Mouse (Mus musculus) heart, embryonic 15.5 days (tissue): Measurements from ENCODE around the gene Nfia. TPM values are rescaled to one million over a fixed set of nuclear protein-coding genes. Genes with fewer than 3 reads are reported as not detected.
A peak's percentile ranks its signal among the peaks of the same experiment; 100 is the strongest.

Source experiments
- ATAC-seq: fragments of 200-750 bp; cut with Nextera tagmentation; replicated peaks from 2 replicates; pipeline ENCODE4 v1.8.0; 2017; ENCODE audit warnings: low read depth, moderate TSS enrichment; ENCODE audit not compliant: insufficient number of reproducible peaks, insufficient read depth, low FRiP score
- H3K27ac ChIP-seq: fragments of 300-500 bp; sonication (generic); 2 replicates; pipeline ENCODE4 v1.5.1; 2015; ENCODE audit warnings: mild to moderate bottlenecking, inconsistent platforms
- H3K27me3 ChIP-seq: fragments of 300-500 bp; sonication (generic); 2 replicates; pipeline ENCODE4 v1.6.1; 2015; ENCODE audit warnings: inconsistent platforms
- H3K36me3 ChIP-seq: fragments of 300-500 bp; sonication (generic); 2 replicates; pipeline ENCODE4 v1.6.1; 2015; ENCODE audit warnings: mild to moderate bottlenecking, inconsistent platforms
- H3K4me1 ChIP-seq: fragments of 300-500 bp; sonication (generic); replicated peaks from 2 replicates; pipeline ENCODE4 v1.6.1; 2015; ENCODE audit warnings: inconsistent platforms
- H3K4me2 ChIP-seq: fragments of 300-500 bp; sonication (generic); 2 replicates; pipeline ENCODE4 v1.6.1; 2015; ENCODE audit warnings: inconsistent platforms, mild to moderate bottlenecking, moderate library complexity
- H3K4me3 ChIP-seq: fragments of 300-500 bp; sonication (generic); 2 replicates; pipeline ENCODE4 v1.5.1; 2015; ENCODE audit warnings: mild to moderate bottlenecking, inconsistent platforms
- H3K9ac ChIP-seq: fragments of 300-500 bp; sonication (generic); 2 replicates; pipeline ENCODE4 v1.6.1; 2015; ENCODE audit warnings: mild to moderate bottlenecking, inconsistent platforms
- H3K9me3 ChIP-seq: fragments of 300-500 bp; sonication (generic); replicated peaks from 2 replicates; pipeline ENCODE4 v1.6.1; 2016; ENCODE audit warnings: inconsistent platforms
- WGBS: fragments of 180-500 bp; shearing (Covaris S2); methylation state at CpG from one replicate; pipeline ENCODE4 v1.1.7; 2015; ENCODE audit warnings: mixed read lengths; 5-methylcytosine and 5-hydroxymethylcytosine counted together
- polyA plus RNA-seq: library from polyadenylated mRNA; unstranded; fragments of >200 nt; fragmentation: Nextera tagmentation; extraction: Ambion mirVana; gene quantifications from 2 replicates; pipeline ENCODE4 v1.2.1, GENCODE M21; 2015

Gene Nfia
- polyA plus RNA-seq, 1 experiment from 2014 or later = 47.9 TPM

GRCm38 (mm10) chr4:97818498-97818897, 46.0 kb downstream of the Nfia start:
- Histone ChIP-seq H3K36me3 (no peaks in the 10 kb centered on the region; the same call in 1 of the 2 replicates), H3K4me3 (no peak overlapping the region), H3K9ac (no peak overlapping the region), H3K9me3 (no peaks in the 10 kb centered on the region), H3K4me1 (peaks cover 56% of the 10 kb centered on the region), H3K27me3 (no peaks in the 10 kb centered on the region), H3K4me2 (no peak overlapping the region), H3K27ac (peak overlapping the region; percentile 60)
- no peak for ATAC-seq
- WGBS = 52% methylated on average over 3 of the region's 3 CpGs

GRCm38 (mm10) chr4:97819101-97819500, 46.6 kb downstream of the Nfia start:
- Histone ChIP-seq H3K4me2 (no peak overlapping the region), H3K4me3 (no peak overlapping the region), H3K9me3 (no peaks in the 10 kb centered on the region), H3K9ac (no peak overlapping the region), H3K4me1 (peaks cover 56% of the 10 kb centered on the region), H3K36me3 (no peaks in the 10 kb centered on the region; the same call in 1 of the 2 replicates), H3K27me3 (no peaks in the 10 kb centered on the region), H3K27ac (peak overlapping the region; percentile 60)
- WGBS = 84% methylated on average over 8 of the region's 8 CpGs
- ATAC-seq = no peak

DNA sequence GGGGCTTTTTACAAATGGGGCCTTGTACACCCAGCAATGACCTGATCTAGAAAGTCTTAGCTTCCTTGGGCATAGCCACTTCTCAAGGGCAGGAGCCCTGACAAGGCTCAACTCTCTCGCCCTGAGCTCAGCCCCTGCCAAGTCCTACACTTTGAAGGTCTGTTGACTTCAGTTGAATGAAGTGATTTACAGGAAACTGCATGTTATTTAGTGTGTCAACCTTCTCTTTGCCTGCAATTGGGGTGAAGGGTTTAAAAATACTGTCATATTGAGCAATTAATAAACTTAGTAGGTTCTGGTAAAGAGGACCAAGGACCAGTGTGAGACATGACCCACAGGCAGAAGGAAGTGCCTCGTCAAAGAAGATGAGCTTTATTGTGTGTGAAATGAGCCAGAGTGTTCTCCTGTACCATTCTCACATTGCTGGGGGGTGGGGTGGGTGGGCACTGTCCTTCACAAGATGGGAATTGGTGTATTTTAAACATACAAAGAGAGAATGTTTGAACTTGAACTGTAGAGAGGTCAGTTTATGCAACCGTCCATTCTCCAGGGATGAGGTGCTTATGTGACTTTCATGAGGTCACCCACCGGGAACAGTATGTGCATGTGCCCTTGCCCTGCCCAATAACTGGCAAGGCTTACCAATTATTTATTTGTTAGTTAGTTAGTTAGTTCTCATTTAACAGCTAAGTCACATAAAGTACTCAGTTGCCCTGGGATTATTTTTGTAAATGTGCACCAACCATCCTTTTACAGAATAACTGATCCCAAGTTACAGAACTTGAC, 48.1 kb downstream of the Nfia start:
- Histone ChIP-seq H3K27ac (no peak overlapping the region), H3K4me1 (peaks cover 58% of the 10 kb centered on the region)
- WGBS = 74% methylated on average over 4 of the region's 4 CpGs

GRCm38 (mm10) chr4:97821556-97822251, 49.2 kb downstream of the Nfia start:
- no peak overlapping the region for H3K9ac ChIP-seq
- H3K27ac ChIP-seq = no peak overlapping the region
- no peak for ATAC-seq
- H3K27me3 ChIP-seq = no peaks in the 10 kb centered on the region
- WGBS = 75% methylated on average over 4 of the region's 4 CpGs
- H3K36me3 ChIP-seq = no peaks in the 10 kb centered on the region; the same call in 1 of the 2 replicates
- H3K9me3 ChIP-seq = no peaks in the 10 kb centered on the region
- H3K4me2 ChIP-seq = no peak overlapping the region
- H3K4me3 ChIP-seq = no peak overlapping the region
- H3K4me1 ChIP-seq = peaks cover 63% of the 10 kb centered on the region

More for the DNA sequence above, 48.1 kb downstream of the Nfia start:
- Histone ChIP-seq H3K27me3 (no peaks in the 10 kb centered on the region), H3K4me2 (no peak overlapping the region), H3K9me3 (no peaks in the 10 kb centered on the region), H3K36me3 (no peaks in the 10 kb centered on the region; the same call in 1 of the 2 replicates), H3K9ac (no peak overlapping the region), H3K4me3 (no peak overlapping the region)
- no peak for ATAC-seq

- 72% methylated on average over 6 of the region's 6 CpGs for WGBS
- H3K4me3 ChIP-seq = no peak overlapping the region
- no peak overlapping the region for H3K4me2 ChIP-seq
- 0 out of 2 replicates have a peak overlapping the region, but pooled peaks have one; percentile 82 for H3K27ac ChIP-seq
- no peaks in the 10 kb centered on the region for H3K36me3 ChIP-seq
- H3K4me1 ChIP-seq = peaks cover 70% of the 10 kb centered on the region
- no peaks in the 10 kb centered on the region for H3K9me3 ChIP-seq
- H3K9ac ChIP-seq = no peak overlapping the region
- no peaks in the 10 kb centered on the region for H3K27me3 ChIP-seq
- no peak for ATAC-seq
Observed at GRCm38 (mm10) chr4:97823512-97823911, 51.0 kb downstream of the Nfia start.

DNA sequence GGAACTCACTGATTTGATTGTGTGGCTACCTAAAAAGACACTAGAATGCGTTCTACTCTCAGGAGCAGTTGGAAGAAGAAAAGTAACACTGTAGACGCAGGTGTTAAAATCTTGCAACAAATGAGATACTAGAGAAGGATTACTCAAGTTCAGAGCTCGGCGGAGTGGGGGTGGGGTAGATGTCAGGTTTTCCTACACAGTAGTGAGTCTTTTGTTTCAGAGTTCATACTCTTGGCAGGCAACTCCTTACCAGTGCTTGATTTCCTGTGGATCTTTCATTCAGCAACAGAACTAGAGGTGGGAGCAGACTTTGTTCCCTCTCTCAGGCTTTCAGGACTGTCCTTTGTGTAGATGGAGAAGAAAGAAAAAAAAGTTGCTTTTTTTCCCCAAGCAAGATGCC, 51.9 kb downstream of the Nfia start:
- WGBS = 47% methylated on average over 4 of the region's 4 CpGs
- H3K27me3 ChIP-seq = no peaks in the 10 kb centered on the region
- H3K27ac ChIP-seq = peak overlapping the region; percentile 82
- H3K4me2 ChIP-seq = no peak overlapping the region
- H3K9me3 ChIP-seq = no peaks in the 10 kb centered on the region
- H3K9ac ChIP-seq = no peak overlapping the region
- ATAC-seq = 0 out of 2 replicates have a peak, but pooled peaks have one; percentile 34
- H3K4me3 ChIP-seq = no peak overlapping the region
- H3K36me3 ChIP-seq = no peaks in the 10 kb centered on the region
- H3K4me1 ChIP-seq = peaks cover 65% of the 10 kb centered on the region

- Histone ChIP-seq H3K36me3 (no peaks in the 10 kb centered on the region; the same call in 1 of the 2 replicates), H3K9me3 (no peaks in the 10 kb centered on the region), H3K4me1 (peaks cover 69% of the 10 kb centered on the region), H3K4me2 (no peak overlapping the region), H3K4me3 (no peak overlapping the region), H3K9ac (no peak overlapping the region), H3K27ac (peak overlapping the region; percentile 82), H3K27me3 (no peaks in the 10 kb centered on the region)
- no peak for ATAC-seq
- 63% methylated on average over 4 of the region's 4 CpGs for WGBS
Observed at GRCm38 (mm10) chr4:97825432-97825831, 52.9 kb downstream of the Nfia start.

DNA sequence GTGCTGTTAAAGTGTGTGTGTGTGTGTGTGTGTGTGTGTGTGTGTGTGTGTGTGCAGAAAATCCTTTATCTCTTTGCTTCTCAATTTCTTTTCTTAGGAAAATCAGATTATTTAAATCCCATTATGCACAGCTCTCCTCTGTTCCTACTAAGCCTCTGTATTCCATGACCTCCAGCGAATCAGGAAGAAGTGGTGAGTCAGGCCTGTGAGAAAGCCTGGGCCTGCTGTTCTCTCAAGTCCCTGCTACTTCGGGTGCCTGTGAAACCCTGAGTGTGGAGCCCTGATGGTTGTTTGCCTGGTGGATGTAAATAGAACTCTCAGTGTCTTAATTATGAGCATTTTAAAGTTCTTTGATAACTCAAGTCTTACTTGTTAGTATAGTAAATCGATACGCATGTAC, 53.3 kb downstream of the Nfia start:
- Histone ChIP-seq H3K4me3 (no peak overlapping the region), H3K9ac (no peak overlapping the region), H3K27me3 (no peaks in the 10 kb centered on the region), H3K4me1 (peaks cover 69% of the 10 kb centered on the region), H3K4me2 (no peak overlapping the region), H3K9me3 (no peaks in the 10 kb centered on the region), H3K27ac (peak overlapping the region; percentile 82), H3K36me3 (no peaks in the 10 kb centered on the region; the same call in 1 of the 2 replicates)
- no peak for ATAC-seq
- 64% methylated on average over 4 of the region's 4 CpGs for WGBS

GRCm38 (mm10) chr4:97827115-97827514, 54.6 kb downstream of the Nfia start:
- 51% methylated on average over 6 of the region's 6 CpGs for WGBS
- Histone ChIP-seq H3K4me1 (peaks cover 76% of the 10 kb centered on the region), H3K9ac (no peak overlapping the region), H3K27ac (peak overlapping the region; percentile 82), H3K4me3 (no peak overlapping the region), H3K9me3 (no peaks in the 10 kb centered on the region), H3K27me3 (no peaks in the 10 kb centered on the region), H3K4me2 (0 out of 2 replicates have a peak overlapping the region, but pooled peaks have one; percentile 18), H3K36me3 (no peaks in the 10 kb centered on the region; the same call in 1 of the 2 replicates)
- peak; percentile 84 for ATAC-seq

DNA sequence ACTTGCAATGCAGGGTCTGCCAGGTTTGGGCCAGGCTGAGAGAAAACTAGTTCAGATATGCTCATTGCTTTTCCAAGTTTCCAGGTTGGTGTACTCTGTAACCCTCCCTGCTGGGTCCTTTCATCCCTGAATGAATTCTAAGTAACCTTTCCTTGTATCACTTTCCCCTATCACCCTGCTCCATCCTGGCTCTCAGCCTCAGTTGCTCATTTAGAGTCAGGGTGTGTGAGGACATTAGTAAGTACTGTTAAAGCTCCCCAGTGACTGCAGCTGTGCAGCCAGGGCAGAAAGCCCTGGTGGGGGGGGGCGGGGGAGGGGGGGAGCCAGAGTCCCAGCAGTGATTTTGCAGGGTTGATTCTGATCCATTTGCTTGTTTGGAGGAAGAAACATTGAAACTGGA, 56.0 kb downstream of the Nfia start:
- peaks cover 76% of the 10 kb centered on the region for H3K4me1 ChIP-seq
- peak overlapping the region; percentile 82; the same call in 1 of the 2 replicates for H3K27ac ChIP-seq
- WGBS = 33% methylated on average over 1 of the region's 1 CpGs

GRCm38 (mm10) chr4:97829336-97830050, 57.0 kb downstream of the Nfia start:
- no peak overlapping the region for H3K4me3 ChIP-seq
- no peak overlapping the region for H3K9ac ChIP-seq
- 81% methylated on average over 12 of the region's 12 CpGs for WGBS
- H3K27ac ChIP-seq = peak overlapping the region; percentile 42
- H3K9me3 ChIP-seq = no peaks in the 10 kb centered on the region
- H3K4me1 ChIP-seq = peaks cover 74% of the 10 kb centered on the region
- no peaks in the 10 kb centered on the region; the same call in 1 of the 2 replicates for H3K36me3 ChIP-seq
- ATAC-seq = no peak
- no peaks in the 10 kb centered on the region for H3K27me3 ChIP-seq
- no peak overlapping the region for H3K4me2 ChIP-seq

More for the DNA sequence above, 56.0 kb downstream of the Nfia start:
- no peak overlapping the region for H3K9ac ChIP-seq
- H3K27me3 ChIP-seq = no peaks in the 10 kb centered on the region
- ATAC-seq = no peak
- H3K36me3 ChIP-seq = no peaks in the 10 kb centered on the region; the same call in 1 of the 2 replicates
- H3K4me2 ChIP-seq = no peak overlapping the region
- no peaks in the 10 kb centered on the region for H3K9me3 ChIP-seq
- no peak overlapping the region for H3K4me3 ChIP-seq
